Mouse (Mus musculus): ENCODE measurements around the gene Prkab2. TPM values are rescaled to one million over a fixed set of nuclear protein-coding genes. Genes with fewer than 3 reads are reported as not detected.

Gene Prkab2
- total RNA-seq (2021) = 10 to 100 TPM; 32.1 to 32.2 TPM
- long read RNA-seq, experiment 1, full-length matches to known transcripts = 17 of 66 reads
- long read RNA-seq, experiment 1, partial matches to known transcripts = 25 of 66 reads
- long read RNA-seq, experiment 1, other reads (novel, unspliced or antisense) = 24 of 66 reads
- long read RNA-seq, experiment 2, full-length matches to known transcripts = 22 of 79 reads
- long read RNA-seq, experiment 2, partial matches to known transcripts = 31 of 79 reads
- long read RNA-seq, experiment 2, other reads (novel, unspliced or antisense) = 26 of 79 reads

DNA sequence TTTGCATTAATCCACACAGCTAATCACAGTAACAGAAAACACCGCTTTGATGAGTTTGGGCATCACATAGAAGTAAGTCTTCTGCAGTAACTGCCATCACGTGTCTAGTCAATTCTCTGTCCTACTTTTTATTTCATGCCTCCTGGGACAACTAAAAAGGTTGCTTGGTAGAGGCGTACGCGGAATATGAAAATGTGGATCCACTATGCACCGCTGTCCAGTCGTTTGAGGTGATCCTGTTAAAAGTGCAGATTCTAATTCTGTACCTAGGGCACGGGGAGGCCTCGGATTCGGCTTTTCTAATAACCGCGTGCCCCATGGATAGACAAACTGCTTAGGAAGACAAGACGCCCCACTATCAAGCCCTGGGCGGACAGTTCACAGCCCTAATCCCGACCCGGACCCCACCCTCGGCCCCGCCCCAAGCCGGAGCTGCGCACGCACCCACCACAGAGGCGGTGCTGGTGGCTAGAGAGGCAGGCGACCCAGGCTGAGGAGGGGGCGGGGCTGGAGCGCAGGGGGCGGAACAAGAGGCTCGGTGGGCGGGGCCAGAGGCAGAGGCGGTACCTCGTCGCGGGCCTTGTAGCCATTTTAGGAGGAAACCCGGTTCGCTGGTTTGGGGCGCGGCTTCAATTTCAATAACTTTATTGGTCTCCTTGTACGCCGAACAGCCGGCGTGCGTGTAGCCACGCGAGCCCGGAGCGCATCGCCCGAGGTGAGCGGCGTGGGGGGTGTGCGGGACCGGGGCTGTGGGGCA lies at the start of gene Prkab2:
Gene Prkab2, plus strand, starts transcription at position 539 of the 757 bp plus-strand sequence.
- peak; percentile 99 for DNase-seq (ENCODE audit: low spot score in 2 of 2)

DNA sequence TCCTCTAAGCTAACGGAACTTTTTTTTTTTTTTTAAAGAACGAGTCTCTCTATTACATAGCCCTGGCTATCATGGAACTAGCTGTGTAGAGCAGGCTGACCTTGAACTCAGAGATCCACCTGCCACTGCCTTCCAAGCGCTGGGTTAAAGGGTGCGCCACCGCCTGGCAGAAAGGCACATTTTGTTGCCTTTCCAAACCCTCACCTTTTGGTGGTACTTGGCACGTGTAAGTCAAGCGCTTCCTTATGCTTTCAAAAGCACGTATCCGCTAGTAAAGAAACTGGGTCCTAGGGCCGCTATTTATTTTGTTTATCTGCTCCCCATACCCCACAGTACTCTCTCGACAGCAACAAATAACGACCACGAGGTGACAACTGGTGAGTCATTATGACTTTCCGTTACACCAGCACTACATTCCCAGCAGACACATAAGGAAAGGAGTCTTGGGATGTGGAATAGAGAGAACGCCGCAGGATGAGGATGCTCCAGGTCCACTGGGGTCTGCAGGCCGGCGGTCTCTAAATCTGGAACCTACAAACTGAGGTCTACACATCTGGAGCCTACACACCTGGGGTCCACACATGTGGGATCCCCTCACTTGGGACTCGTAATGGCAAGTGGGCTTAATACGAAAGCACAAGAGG lies 48.7 kb upstream of the Prkab2 start:
- DNase-seq (ENCODE audit: low spot score in 2 of 2) = peak in 1 of 2 experiments; percentile 16

DNA sequence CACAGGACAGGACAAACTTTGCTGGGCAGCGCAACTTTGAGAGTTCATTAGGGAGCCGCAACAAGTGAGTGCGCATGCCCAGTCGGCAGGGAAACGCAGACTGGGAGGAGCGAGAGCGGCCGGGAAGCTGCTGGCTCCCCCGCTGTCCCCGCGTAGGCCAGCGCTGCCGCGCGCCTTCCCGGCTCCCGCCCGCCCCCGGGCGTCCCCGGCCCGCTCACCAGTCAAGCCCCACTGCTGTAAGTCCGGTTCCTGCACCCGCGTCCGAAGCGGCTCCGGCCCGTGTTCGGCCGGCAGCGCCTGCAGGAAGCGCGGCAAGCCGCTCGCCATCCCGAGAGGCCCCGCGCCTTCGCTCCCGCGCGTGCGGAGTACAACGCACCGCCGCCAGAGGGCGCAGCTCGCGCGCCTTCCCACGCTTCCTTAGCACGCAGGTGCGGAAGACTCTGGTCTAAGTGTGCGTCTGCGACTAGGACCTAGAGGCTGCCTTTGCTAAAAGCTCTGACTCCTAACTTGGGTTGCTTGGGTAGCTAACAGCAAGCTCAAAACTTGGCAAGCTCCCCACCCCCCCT lies 48.1 kb upstream of the Prkab2 start, which contains the start of gene Chd1l:
Gene Chd1l, minus strand, starts transcription at position 359 of the 566 bp plus-strand sequence.
- peak; percentile 88 to 91 for DNase-seq (ENCODE audit: low spot score in 2 of 2)

DNA sequence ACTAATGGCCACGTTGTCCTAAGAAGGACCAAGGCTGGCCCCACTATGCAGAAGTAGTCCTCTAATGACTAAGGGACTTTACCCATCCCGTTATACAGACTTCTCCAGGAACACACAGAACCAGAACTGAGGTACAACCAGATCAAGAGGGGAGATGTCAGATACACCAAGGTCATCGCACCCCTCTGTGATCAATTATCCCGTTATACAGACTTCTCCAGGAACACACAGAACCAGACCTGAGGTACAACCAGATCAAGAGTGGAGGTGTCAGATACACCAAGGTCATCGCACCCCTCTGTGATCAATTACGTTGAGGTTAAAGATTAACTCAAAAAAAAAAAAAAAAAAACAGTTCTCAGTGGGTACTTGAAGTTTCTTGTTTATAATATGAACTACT lies 47.0 kb upstream of the Prkab2 start:
- no peak for DNase-seq (ENCODE audit: low spot score in 2 of 2)

DNA sequence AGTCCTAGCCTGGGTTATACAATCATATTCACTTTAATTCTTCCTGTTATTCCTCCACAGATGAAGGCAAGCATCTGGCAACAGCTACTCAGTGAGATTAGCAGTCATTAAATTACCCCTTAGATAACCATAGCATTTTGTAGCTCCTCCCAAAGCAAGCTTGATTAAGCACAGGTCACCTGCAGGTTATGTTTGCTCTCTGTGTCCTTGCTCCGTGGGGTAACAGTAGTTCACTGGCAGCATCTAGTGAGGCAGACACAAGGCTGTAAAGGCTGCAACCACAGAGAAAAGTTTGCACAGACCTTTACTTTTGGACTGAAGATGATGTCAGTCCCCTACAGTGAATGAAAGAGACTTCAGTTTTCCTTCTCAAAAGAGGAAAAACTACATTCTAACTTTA lies 42.8 kb upstream of the Prkab2 start:
- DNase-seq (ENCODE audit: low spot score in 2 of 2) = no peak

DNA sequence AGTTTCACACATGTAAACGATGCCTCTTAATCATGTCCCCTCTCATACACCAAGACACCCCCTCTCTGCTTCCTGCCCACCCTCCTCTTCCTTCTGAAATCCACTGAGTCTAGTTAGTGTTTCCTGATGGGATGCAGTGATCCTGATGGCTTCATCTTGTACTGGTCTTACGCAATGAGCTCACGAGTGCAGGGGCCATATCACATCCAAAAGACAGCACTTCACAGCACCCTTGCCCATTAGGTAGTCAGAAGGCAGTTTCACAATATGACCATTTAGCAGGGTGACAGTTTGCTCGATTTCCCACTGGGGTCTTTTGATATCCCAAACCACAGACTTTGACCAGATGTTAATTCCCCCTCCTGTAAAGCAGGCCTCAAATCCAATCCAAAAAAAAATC lies 42.1 kb upstream of the Prkab2 start:
- no peak for DNase-seq (ENCODE audit: low spot score in 2 of 2)

DNA sequence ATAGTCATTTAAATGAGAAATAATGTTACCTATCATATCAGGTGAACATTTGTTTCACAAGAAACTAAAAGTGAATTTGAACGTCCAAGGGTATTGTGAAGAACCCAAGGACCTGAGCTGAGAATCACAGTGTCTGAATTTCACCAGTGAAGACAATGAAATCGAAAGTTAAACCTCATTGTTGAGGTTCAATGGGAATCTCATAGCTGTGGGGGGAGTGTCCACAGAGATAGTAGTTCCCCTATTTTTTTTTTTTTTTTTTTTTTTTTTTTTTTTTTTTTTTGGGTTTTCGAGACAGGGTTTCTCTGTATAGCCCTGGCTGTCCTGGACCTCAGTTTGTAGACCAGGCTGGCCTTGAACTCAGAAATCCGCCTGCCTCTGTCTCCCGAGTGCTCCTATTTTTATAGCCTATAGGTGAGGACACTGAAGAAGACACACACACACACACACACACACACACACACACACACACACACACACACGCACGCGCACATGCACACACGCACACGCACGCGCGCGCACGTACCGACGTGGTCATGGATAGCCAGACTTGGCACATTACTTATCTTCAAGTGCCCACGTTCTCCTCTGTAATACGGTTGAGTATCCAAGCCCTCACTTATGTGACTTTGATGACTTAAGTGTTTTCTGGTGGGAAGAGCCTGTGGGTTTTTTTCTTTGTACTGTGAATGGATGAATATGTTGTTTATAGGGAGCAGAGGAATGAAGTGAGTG lies 40.7 kb upstream of the Prkab2 start:
- no peak for DNase-seq (ENCODE audit: low spot score in 2 of 2)

DNA sequence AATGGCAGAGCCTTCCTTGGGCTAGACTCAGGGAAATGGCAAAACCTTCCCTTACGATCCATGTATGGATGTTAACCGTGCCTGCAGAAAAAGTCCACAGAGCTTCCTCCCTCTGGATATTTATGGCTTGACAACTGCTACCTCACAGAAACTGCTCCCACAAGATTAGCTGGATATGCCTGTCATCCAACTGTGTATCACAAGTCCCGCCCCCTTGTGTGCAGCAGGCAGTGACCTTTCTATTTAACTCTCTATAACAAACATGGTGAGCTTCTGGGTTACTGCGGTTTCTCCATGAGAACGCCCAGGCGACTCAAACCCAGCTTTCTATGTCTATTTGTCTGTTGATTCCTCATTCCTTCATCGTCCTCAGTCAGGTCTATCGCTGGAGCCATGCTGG lies 40.1 kb upstream of the Prkab2 start:
- no peak for DNase-seq (ENCODE audit: low spot score in 2 of 2)

DNA sequence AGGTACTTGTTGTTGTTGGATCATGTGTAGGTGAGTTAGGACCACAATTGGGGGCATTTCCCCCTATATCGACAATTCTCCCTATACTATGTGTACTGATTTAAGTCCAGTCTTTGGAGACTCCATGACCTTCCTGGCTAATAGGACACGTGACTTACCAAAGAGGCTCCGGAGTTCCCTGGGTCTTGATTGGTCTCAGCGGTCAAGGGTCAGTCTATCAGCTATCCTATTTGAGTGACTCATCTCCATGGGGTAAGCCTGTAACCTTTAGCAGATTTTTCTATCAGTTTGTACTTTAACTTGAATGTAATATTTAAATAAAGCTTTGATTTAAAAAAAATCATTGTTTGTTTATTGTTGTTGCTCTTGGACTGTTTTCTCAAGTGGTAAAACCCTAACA lies 37.3 kb upstream of the Prkab2 start:
- peak in 1 of 2 experiments; percentile 7 for DNase-seq (ENCODE audit: low spot score in 2 of 2)

DNA sequence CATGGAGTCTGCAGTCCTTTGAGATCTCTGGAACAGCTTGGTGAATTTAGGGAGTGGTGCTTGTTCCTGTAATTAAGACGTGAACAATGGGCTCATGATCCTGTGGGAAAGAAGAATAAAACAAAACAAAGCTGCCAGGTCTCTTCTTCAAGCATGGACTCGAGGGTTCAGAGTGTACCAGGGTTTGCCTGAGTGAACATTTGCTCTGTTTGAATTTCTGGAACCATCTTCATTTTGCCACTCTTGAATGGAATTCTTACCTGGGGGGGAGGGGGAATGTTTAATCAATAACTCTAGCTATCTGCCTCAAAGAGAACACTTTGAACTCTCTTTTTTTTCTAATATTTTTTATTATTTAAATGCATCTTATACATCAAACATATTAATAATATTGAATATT lies 33.4 kb upstream of the Prkab2 start:
- DNase-seq (ENCODE audit: low spot score in 2 of 2) = no peak

DNA sequence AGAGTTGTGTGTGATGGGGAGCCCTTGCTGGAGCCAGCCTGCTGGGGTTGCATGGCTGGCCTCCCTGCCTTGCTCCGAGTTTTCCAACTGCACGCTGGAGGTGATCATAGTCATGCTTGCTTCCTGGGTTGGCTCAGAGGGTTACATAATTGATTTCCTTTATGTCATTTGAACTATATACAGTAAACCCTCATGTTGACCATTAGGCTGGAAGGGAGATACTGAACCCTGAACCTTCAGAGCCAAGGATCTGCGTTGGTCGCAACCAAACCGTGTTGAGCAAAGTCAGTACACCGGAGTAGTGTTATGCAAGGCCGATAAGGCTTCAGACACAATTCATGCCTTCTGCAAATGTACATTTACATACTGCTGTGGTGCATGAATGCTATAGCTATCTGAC lies 30.1 kb upstream of the Prkab2 start:
- DNase-seq (ENCODE audit: low spot score in 2 of 2) = peak in 1 of 2 experiments; percentile 7

DNA sequence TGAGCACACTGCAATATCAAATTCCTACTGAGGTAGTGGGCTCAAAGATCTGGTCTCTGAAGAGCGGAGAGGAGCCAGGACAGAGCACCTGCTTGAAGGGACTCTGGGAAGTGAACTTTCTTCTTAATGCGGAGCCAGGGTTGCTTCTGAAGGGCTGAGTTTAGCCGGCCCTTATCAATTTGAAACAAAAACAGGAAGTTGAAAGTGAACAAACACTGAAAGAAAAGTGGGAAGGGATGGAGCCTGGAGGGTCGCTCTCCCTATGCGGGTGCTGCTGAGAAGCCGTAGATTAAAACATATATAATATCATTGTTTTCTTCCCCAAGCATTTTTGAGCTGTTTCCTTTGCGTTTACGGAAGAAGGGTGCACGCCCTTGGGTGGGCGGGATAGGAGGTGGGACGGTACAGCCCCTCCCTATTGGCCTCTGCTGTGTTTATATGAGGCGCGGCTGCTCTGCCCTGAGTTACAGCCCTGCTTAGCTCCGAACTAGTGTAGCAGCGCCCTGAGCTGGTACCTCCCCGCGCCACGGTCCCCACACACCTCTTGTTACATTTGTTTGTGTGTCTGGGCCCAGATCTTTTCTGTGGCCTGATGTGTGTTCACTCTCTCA lies 29.5 kb upstream of the Prkab2 start, which contains the start of gene Fmo5:
Gene Fmo5, plus strand, starts transcription at position 414 of the 611 bp plus-strand sequence.
- DNase-seq (ENCODE audit: low spot score in 2 of 2) = peak; percentile 22 to 64

DNA sequence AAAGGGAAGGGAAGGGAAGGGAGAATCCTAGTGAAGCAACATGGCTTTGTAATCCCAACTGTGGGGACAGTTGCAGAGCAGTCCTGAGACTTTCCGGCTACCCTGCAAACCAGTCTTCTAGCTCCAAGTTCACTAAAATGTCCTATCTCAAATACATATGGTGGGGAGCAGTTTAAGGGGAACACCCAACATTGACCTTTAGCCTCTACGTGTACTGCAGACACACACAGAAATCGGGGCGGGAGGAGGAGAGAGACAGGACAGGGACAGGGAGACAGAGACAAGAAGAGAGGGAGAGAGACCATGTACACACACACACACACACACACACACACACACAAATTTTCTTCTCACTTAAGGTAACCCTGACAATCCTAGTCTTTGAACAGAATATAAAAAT lies 28.1 kb upstream of the Prkab2 start:
- peak in 1 of 2 experiments; percentile 10 for DNase-seq (ENCODE audit: low spot score in 2 of 2)

DNA sequence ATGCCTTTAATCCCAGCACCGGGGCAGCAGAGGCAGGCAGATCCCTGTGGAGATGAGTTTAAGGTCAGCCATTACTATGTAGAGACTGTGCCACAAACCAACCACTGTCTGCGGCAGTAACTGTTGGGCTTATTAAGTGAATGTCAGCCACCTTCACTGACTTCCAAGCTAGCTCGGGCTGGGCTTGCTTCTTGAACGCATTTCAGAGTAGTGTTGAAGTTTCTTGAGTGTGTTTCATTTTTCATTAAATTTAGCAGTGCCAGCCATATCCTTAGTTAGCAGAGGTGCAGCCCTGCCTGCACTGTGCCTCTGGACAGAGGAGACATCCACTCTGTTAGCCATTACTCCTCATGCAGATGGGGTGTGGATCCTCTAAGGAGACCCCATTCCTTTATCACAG lies 27.2 kb upstream of the Prkab2 start:
- no peak for DNase-seq (ENCODE audit: low spot score in 2 of 2)

DNA sequence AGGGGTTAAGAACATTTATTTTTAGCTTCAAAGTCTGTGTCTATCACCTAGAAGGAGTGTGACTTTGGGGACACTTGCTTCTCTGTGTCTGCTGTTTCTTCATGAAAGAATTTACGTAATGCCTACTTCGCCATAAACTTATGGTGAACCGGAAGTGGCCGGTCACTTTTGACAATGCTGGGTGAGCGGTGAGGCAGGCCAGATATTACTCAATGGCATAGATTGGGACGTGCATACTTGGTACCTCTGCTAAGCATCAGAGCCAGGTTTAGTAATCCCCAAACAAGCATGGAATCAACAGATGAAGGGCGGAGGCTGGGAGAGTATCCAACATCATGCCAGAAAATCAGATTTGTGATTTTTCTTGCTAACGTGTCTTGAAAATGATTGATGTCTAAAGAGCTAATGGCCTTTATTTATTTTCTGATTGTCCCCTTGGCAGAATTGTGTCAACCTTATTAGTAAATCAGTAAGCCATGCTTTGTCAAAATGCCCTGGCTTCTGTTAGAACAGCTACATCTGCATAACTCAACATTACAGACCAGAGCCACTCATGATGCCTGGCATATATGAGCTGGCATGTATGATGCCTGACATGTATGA lies 26.6 kb upstream of the Prkab2 start:
- no peak for DNase-seq (ENCODE audit: low spot score in 2 of 2)

DNA sequence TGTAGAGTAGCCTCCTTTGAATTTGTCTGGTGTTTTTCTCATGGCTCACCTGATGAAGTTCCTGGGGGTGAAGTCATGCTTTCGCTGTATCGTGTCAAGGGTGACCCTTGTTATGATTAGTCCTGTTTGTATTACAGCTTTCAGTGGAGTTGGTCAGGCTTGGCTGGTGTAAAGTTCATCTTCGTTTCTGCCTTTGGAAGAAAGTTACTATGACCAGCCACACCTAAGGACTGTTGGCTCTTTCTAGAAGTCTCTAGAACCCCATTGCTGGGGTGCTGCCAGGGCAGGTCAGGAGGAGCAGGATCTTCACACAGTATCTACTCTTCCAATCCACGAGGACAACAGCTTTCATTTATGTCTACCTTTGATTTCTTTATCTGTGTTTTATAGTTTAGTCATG lies 24.5 kb upstream of the Prkab2 start:
- DNase-seq (ENCODE audit: low spot score in 2 of 2) = no peak

DNA sequence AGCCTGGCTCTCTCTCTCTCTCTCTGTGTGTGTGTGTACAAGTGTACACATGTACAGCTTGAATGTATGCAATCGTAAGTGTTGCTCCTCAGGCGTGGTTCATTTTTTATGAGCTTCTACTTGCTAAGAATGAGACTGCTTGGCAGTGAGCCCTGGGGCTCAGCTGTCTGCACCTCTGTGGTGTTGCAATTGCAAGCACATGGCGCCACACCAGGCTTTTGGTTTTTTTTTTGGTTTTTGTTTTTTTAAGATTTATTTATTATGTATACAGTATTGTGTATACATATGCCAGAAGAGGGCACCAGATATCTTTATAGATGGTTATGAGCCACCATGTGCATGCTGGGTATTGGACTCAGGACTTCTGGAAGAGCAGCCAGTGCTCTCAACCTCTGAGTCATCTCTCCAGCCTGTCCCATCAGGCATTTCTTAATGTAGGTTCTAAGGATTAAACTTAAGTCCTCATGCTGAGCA lies 23.7 kb upstream of the Prkab2 start:
- DNase-seq (ENCODE audit: low spot score in 2 of 2) = peak; percentile 26 to 58

DNA sequence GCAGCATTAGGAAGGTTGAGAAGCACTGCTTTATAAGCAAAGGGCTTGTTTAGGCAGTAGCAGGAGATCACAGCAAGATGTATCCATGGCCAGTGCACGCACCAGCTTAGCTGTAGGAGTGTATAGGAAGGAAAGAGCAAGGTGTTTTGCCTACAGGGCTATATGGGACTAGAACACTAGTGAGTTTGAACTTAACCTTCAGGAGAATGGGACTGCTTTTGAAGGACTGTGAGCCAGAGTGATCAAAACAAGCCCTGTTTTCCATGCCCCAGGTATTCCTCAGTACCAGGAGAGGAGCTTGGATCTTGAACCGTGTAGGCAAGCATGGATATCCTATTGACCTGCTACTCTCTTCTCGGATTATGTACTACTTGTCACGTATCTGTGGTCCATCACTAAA lies 16.6 kb upstream of the Prkab2 start:
- no peak for DNase-seq (ENCODE audit: low spot score in 2 of 2)

DNA sequence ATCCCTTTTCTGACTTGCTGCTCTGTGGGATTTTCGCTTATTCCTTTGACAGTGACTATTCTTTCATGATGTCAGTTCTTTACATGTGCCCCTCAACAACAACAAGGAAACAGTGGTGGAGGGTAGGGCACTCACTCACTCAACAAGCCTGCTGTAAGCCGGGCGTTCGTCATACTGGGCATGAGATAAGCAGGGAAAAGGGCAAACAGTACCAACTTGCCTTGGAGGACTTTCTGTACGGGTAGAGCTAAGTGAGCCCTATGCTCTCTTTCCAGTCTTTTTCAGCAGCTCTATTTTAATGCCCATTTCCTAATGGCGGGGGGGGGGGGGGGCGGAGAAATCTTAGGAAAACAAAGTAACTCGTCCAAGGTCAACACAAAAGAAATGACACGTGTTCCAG lies 16.0 kb upstream of the Prkab2 start:
- no peak for DNase-seq (ENCODE audit: low spot score in 2 of 2)

DNA sequence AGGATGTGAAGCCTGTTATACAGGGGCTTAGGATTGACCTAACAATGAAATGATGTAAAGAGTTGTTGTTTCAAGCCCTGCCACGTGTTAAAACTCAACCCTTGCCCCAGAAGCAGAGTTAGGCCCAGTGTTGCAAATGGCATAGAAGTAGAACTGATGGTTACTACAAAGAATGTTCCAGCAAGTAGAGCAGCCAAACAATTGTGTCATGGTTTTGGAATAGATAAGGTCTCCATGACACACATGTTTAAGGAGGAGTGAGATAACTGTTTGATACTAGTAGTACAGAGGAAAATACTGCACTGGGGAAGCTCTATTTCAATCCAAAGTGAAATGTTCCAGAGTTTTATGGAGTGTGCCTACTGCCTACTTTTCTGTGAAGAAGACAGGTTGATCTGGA lies 9.5 kb upstream of the Prkab2 start:
- DNase-seq (ENCODE audit: low spot score in 2 of 2) = no peak
